Mouse (Mus musculus) MEL (cell line): ENCODE data around the gene Atg4b. TPM values are rescaled to one million over a fixed set of nuclear protein-coding genes. Genes with fewer than 3 reads are reported as not detected.
"Not testable (repeated sequence)": the region's sequence is repeated elsewhere in the genome, so short reads cannot be mapped to it uniquely, and the experiment has no call there.

Source experiments
- DNase-seq: peaks from one replicate; pipeline ENCODE4 v3.0.0; 2011; ENCODE audit warnings: low read depth, low spot score
- H3K27ac ChIP-seq: 2 replicates; pipeline ENCODE4 v1.5.1; 2012; ENCODE audit warnings: low read depth, mild to moderate bottlenecking, control low read depth, low read length, moderate library complexity; ENCODE audit not compliant: control insufficient read depth
- H3K27me3 ChIP-seq, 2 experiments: fragments of 150-350 bp in 1 of 2; sonication (generic) in 1 of 2; 2 replicates each; pipeline ENCODE4 v1.6.1; 2012; ENCODE audit warnings: low read length in 2 of 2, mild to moderate bottlenecking in 2 of 2, improper control_type of control experiment in 1 of 2, moderate library complexity in 1 of 2; ENCODE audit not compliant: insufficient read depth in 2 of 2, control insufficient read depth in 1 of 2
- H3K36me3 ChIP-seq, 2 experiments: 2 replicates each; pipeline ENCODE4 v1.6.1; 2012 to 2014; ENCODE audit warnings: low read length in 2 of 2, improper control_type of control experiment in 1 of 2, inconsistent platforms in 1 of 2, mild to moderate bottlenecking in 1 of 2; ENCODE audit not compliant: insufficient read depth in 2 of 2, control insufficient read depth in 1 of 2
- H3K4me1 ChIP-seq, 2 experiments: fragments of 150-350 bp in 1 of 2; sonication (generic) in 1 of 2; 2 replicates each; pipeline ENCODE4 v1.6.1; 2012; ENCODE audit warnings: low read length in 2 of 2, improper control_type of control experiment in 1 of 2, mild to moderate bottlenecking in 1 of 2; ENCODE audit not compliant: insufficient read depth in 2 of 2, control insufficient read depth in 1 of 2
- H3K4me3 ChIP-seq, 2 experiments: fragments of 150-350 bp in 1 of 2; sonication (generic) in 1 of 2; 2 replicates each; pipeline ENCODE4 v1.5.1; 2012; ENCODE audit warnings: low read depth in 2 of 2, low read length in 2 of 2, mild to moderate bottlenecking in 2 of 2, moderate library complexity in 2 of 2, control low read depth in 1 of 2, improper control_type of control experiment in 1 of 2; ENCODE audit not compliant: control insufficient read depth in 1 of 2, insufficient read depth in 1 of 2
- H3K79me2 ChIP-seq: 2 replicates; pipeline ENCODE4 v1.6.1; 2012; ENCODE audit warnings: mild to moderate bottlenecking, low read length, moderate library complexity; ENCODE audit not compliant: control insufficient read depth, poor library complexity, insufficient read depth
- H3K9ac ChIP-seq: 2 replicates; pipeline ENCODE4 v1.6.1; 2012; ENCODE audit warnings: low read depth, mild to moderate bottlenecking, control low read depth, low read length, moderate library complexity; ENCODE audit not compliant: control insufficient read depth, poor library complexity, severe bottlenecking
- H3K9me3 ChIP-seq: fragments of 150-350 bp; sonication (generic); replicated peaks from 2 replicates; pipeline ENCODE4 v1.6.1; 2012; ENCODE audit warnings: mild to moderate bottlenecking, low read length, improper control_type of control experiment, moderate library complexity; ENCODE audit not compliant: insufficient read depth
- CTCF ChIP-seq, 3 experiments: IDR thresholded peaks in 2 of 3; conservative IDR thresholded peaks in 1 of 3; 2 replicates each; pipeline ENCODE4 v1.5.1; 2011 to 2012; ENCODE audit warnings: low read length in 3 of 3, low read depth in 2 of 3, mild to moderate bottlenecking in 2 of 3, improper control_type of control experiment in 1 of 3, inconsistent platforms in 1 of 3, mixed read lengths in 1 of 3, moderate library complexity in 1 of 3; ENCODE audit not compliant: control insufficient read depth in 1 of 3, insufficient read depth in 1 of 3, poor library complexity in 1 of 3, severe bottlenecking in 1 of 3
- ELF1 ChIP-seq: IDR thresholded peaks from 2 replicates; pipeline ENCODE4 v1.6.1; 2014; ENCODE audit warnings: low read depth, mild to moderate bottlenecking, inconsistent platforms, low read length, improper control_type of control experiment, moderate library complexity
- GABPA ChIP-seq: IDR thresholded peaks from 2 replicates; pipeline ENCODE4 v1.6.1; 2012; ENCODE audit warnings: low read depth, mild to moderate bottlenecking, inconsistent platforms, low read length, improper control_type of control experiment, moderate library complexity
- GATA1 ChIP-seq: IDR thresholded peaks from 2 replicates; pipeline ENCODE4 v1.6.1; 2011; ENCODE audit warnings: low read depth, low read length, improper control_type of control experiment
- HCFC1 ChIP-seq: IDR thresholded peaks from 2 replicates; pipeline ENCODE4 v1.6.1; 2012; ENCODE audit warnings: low read depth, mild to moderate bottlenecking, inconsistent platforms, low read length, improper control_type of control experiment, moderate library complexity
- KAT2A ChIP-seq: conservative IDR thresholded peaks from 2 replicates; pipeline ENCODE4 v1.6.1; 2012; ENCODE audit warnings: low read depth, low read length, improper control_type of control experiment, inconsistent platforms
- MAFK ChIP-seq: IDR thresholded peaks from 2 replicates; pipeline ENCODE4 v1.6.1; 2011; ENCODE audit warnings: low read depth, mild to moderate bottlenecking, low read length, improper control_type of control experiment, borderline replicate concordance
- MAZ ChIP-seq: IDR thresholded peaks from 2 replicates; pipeline ENCODE4 v1.6.1; 2012; ENCODE audit warnings: low read depth, mild to moderate bottlenecking, inconsistent platforms, low read length, improper control_type of control experiment
- MXI1 ChIP-seq: IDR thresholded peaks from 2 replicates; pipeline ENCODE4 v1.6.1; 2011; ENCODE audit warnings: mild to moderate bottlenecking, low read depth, low read length, improper control_type of control experiment
- NELFE ChIP-seq: IDR thresholded peaks from 2 replicates; pipeline ENCODE4 v1.6.1; 2011; ENCODE audit warnings: low read depth, low read length, improper control_type of control experiment
- NRF1 ChIP-seq: IDR thresholded peaks from 2 replicates; pipeline ENCODE4 v1.6.1; 2014; ENCODE audit warnings: low read depth, mild to moderate bottlenecking, inconsistent platforms, low read length, improper control_type of control experiment, moderate library complexity; ENCODE audit not compliant: poor library complexity, insufficient read depth, severe bottlenecking
- POLR2AphosphoS2 ChIP-seq: IDR thresholded peaks from 2 replicates; pipeline ENCODE4 v1.6.1; 2011; ENCODE audit warnings: low read length, improper control_type of control experiment
- RCOR1 ChIP-seq: IDR thresholded peaks from 2 replicates; pipeline ENCODE4 v1.6.1; 2012; ENCODE audit warnings: low read depth, mild to moderate bottlenecking, inconsistent platforms, low read length, improper control_type of control experiment
- SIN3A ChIP-seq: IDR thresholded peaks from 2 replicates; pipeline ENCODE4 v1.6.1; 2012; ENCODE audit warnings: low read length, improper control_type of control experiment, inconsistent platforms
- SMC3 ChIP-seq: IDR thresholded peaks from 2 replicates; pipeline ENCODE4 v1.6.1; 2011; ENCODE audit warnings: low read depth, low read length, improper control_type of control experiment
- TAL1 ChIP-seq: IDR thresholded peaks from 2 replicates; pipeline ENCODE4 v1.6.1; 2012; ENCODE audit warnings: mild to moderate bottlenecking, inconsistent platforms, low read length, moderate library complexity, mixed read lengths
- UBTF ChIP-seq: IDR thresholded peaks from 2 replicates; pipeline ENCODE4 v1.6.1; 2012; ENCODE audit warnings: low read depth, mild to moderate bottlenecking, inconsistent platforms, low read length, improper control_type of control experiment, moderate library complexity, borderline replicate concordance; ENCODE audit not compliant: insufficient read depth
- USF2 ChIP-seq, 2 experiments: IDR thresholded peaks; 2 replicates each; pipeline ENCODE4 v1.6.1; 2011 to 2012; ENCODE audit warnings: improper control_type of control experiment in 2 of 2, low read length in 2 of 2, borderline replicate concordance in 1 of 2, inconsistent platforms in 1 of 2, low read depth in 1 of 2, mild to moderate bottlenecking in 1 of 2; ENCODE audit not compliant: insufficient read depth in 1 of 2
- ZKSCAN1 ChIP-seq: IDR thresholded peaks from 2 replicates; pipeline ENCODE4 v1.6.1; 2012; ENCODE audit warnings: low read depth, mild to moderate bottlenecking, inconsistent platforms, low read length, improper control_type of control experiment, moderate library complexity
- polyA plus RNA-seq, 2 experiments: library from polyadenylated mRNA; stranded (reverse) in 1 of 2; unstranded in 1 of 2; fragments of >175 nt in 1 of 2; fragments of >200 nt in 1 of 2; gene quantifications; 2 replicates each; pipeline versions ENCODE4 v1.2.1 to v1.2.4; 2012; ENCODE audit warnings: low replicate concordance in 2 of 2, low read depth in 1 of 2; ENCODE audit not compliant: insufficient read length in 2 of 2, insufficient read depth in 1 of 2, missing spikeins in 1 of 2
- total RNA-seq: library from RNA; depleted of rRNA; stranded (reverse); fragments of 300-350 nt; gene quantifications from 2 replicates; pipeline ENCODE4 v1.2.3, GENCODE M21; 2012

Gene Atg4b
- total and polyA plus RNA-seq, 3 experiments = 57.9 to 121 TPM; not detected in 1

GRCm38 (mm10) chr1:93832754-93833360 is 81.6 kb downstream of the Atg4b start:
- TF ChIP-seq CTCF (IDR thresholded peaks at IDR 0.05 in 2 of 3, conservative IDR thresholded peaks at IDR 0.05 in 1 of 3; ENCODE audit: control insufficient read depth in 1 of 3, insufficient read depth in 1 of 3, low read depth in 2 of 3, low read length in 3 of 3, poor library complexity in 1 of 3, severe bottlenecking in 1 of 3) = peak in 2 of 3 experiments; percentile 20 to 30; a peak in 2 of 6 replicates
- peak; percentile 27 for TF ChIP-seq SMC3
- 0 out of 2 replicates have a peak, but pooled peaks have one; percentile 7 for TF ChIP-seq GATA1
- TF ChIP-seq, all 39 proteins: peak for 3; not testable (repeated sequence) for 36
- H3K27ac ChIP-seq, H3K79me2 ChIP-seq, H3K4me3 ChIP-seq, H3K36me3 ChIP-seq, H3K9me3 ChIP-seq, H3K9ac ChIP-seq, H3K27me3 ChIP-seq, H3K4me1 ChIP-seq: not testable (repeated sequence)
- peak; percentile 52 for DNase-seq

GRCm38 (mm10) chr1:93834671-93835150 is 83.4 kb downstream of the Atg4b start:
- Histone ChIP-seq H3K27me3 (no peaks in the 10 kb centered on the region), H3K4me1 (peaks cover under 1 to 4% of the 10 kb centered on the region in 2 experiments; a peak in 2 of 4 replicates), H3K36me3 (peaks cover 0 to 3% of the 10 kb centered on the region in 2 experiments; a peak in 1 of 4 replicates), H3K4me3 (no peak overlapping the region), H3K79me2 (no peaks in the 10 kb centered on the region), H3K9ac (no peak overlapping the region), H3K27ac (no peak overlapping the region), H3K9me3 (no peaks in the 10 kb centered on the region)
- TF ChIP-seq USF2 (IDR thresholded peaks at IDR 0.05; ENCODE audit: borderline replicate concordance in 1 of 2, insufficient read depth in 1 of 2, low read depth in 1 of 2, low read length in 2 of 2) = no peak
- no peak for TF ChIP-seq MAZ
- no peak for TF ChIP-seq SIN3A
- no peak for TF ChIP-seq KAT2A
- no peak for TF ChIP-seq HCFC1
- no peak for TF ChIP-seq RCOR1
- no peak for TF ChIP-seq ZKSCAN1
- TF ChIP-seq MAFK = no peak
- TF ChIP-seq TAL1 = no peak
- DNase-seq = peak; percentile 10

- H3K79me2 ChIP-seq = no peaks in the 10 kb centered on the region
- H3K9ac ChIP-seq = no peak overlapping the region
- peak; percentile 3 for DNase-seq
- H3K9me3 ChIP-seq = no peaks in the 10 kb centered on the region
- H3K36me3 ChIP-seq = peaks cover 0 to 3% of the 10 kb centered on the region in 2 experiments; a peak in 1 of 4 replicates
- TF ChIP-seq MXI1 (no peak), UBTF (no peak), GABPA (no peak), MAFK (no peak), POLR2AphosphoS2 (no peak), ELF1 (no peak), GATA1 (no peak), NRF1 (no peak), NELFE (no peak)
- no peak overlapping the region for H3K4me3 ChIP-seq
- H3K27me3 ChIP-seq = no peaks in the 10 kb centered on the region
- H3K4me1 ChIP-seq = peaks cover 0 to 4% of the 10 kb centered on the region in 2 experiments; a peak in 1 of 4 replicates
- no peak overlapping the region for H3K27ac ChIP-seq
Measured at GRCm38 (mm10) chr1:93835211-93835610, 83.9 kb downstream of the Atg4b start.
